Comparison of ENCODE assay signal across 9 mouse cellular contexts in genomic region chr5:126651367-126651766, GRCm38 (mm10).
A peak's percentile ranks its signal among the peaks of the same experiment; 100 is the strongest.
DNase-seq lines count a peak whose midpoint lies in the region; ATAC-seq lines count a peak whose summit lies in the region.
"Had no signal": no experiment of that assay in that cellular context is flagged by ENCODE, and none has a peak within 500 bp of the region (broad histone marks: within the 10 kb centered on the region; RNA-seq: fewer than 3 reads in every experiment).

No protein-coding gene starts in this region.

- no peak for ATAC-seq in megakaryocyte progenitor cell, adult 5-6 weeks (replicated peaks; ENCODE audit: poor library complexity)

- DNase-seq in gastrocnemius, postnatal 14 days = peak; percentile 15
- DNase-seq in gastrocnemius, adult 8-10 months (ENCODE audit: low spot score in 2 of 2) = no peak
- DNase-seq in urinary bladder, postnatal 25 days (ENCODE audit: low spot score) = peak; percentile 5
- DNase-seq in urinary bladder, postnatal 10 days (ENCODE audit: low spot score) = no peak
- peak; percentile 87 to 89 for DNase-seq in kidney, postnatal 4 days
- DNase-seq in c-Kit-positive CD71-positive TER-119-positive erythroid progenitor cells, embryonic 14.5 days (ENCODE audit: low spot score) = no peak
- no peak for DNase-seq in cerebellum, adult 11 months
- DNase-seq: liver, embryonic 13.5 days had no signal

- intact Hi-C loops in gastrocnemius, postnatal 14 days (cut with DNase I; ENCODE audit: low total_unique reads) = no loop called here

Comparison
In these comparisons a context has a peak if more than half of its experiments do, and no peak if none do; other contexts are left out.
1. DNase-seq: peak in gastrocnemius, postnatal 14 days (single experiment), urinary bladder, postnatal 25 days (single experiment) and kidney, postnatal 4 days (2 of 2); none in gastrocnemius, adult 8-10 months (0 of 2), urinary bladder, postnatal 10 days (single experiment), c-Kit-positive CD71-positive TER-119-positive erythroid progenitor cells, embryonic 14.5 days (single experiment) and cerebellum, adult 11 months (single experiment).